Mouse (Mus musculus): ENCODE data around the gene Rgl1. TPM values are rescaled to one million over a fixed set of nuclear protein-coding genes. Genes with fewer than 3 reads are reported as not detected.
A peak's percentile ranks its signal among the peaks of the same experiment; 100 is the strongest.
"Not testable (repeated sequence)": the region's sequence is repeated elsewhere in the genome, so short reads cannot be mapped to it uniquely, and the experiment has no call there.

Rgl1 gene
- polyA plus RNA-seq, 1 experiment, result 73.2 TPM

- TF ChIP-seq POLR2A (IDR thresholded peaks at IDR 0.05; ENCODE audit: low read depth, low read length) (no peak), CTCF (conservative IDR thresholded peaks at IDR 0.05; ENCODE audit: insufficient read depth, insufficient read length, low read depth, low read length) (no peak)
- no peak overlapping the region for H3K27ac ChIP-seq (ENCODE audit: insufficient read depth, low read depth, low read length)
Observed at GRCm38 (mm10) chr1:152792736-152793494, 26.8 kb upstream of the Rgl1 start.

GRCm38 (mm10) chr1:152791269-152791668 lies 25.1 kb upstream of the Rgl1 start:
- DNase-seq, result no peak

More at GRCm38 (mm10) chr1:152792736-152793494, 26.8 kb upstream of the Rgl1 start:
- Histone ChIP-seq H3K4me1 (ENCODE audit: control insufficient read depth, insufficient read depth, low read length) (no peaks in the 10 kb centered on the region), H3K36me3 (ENCODE audit: control insufficient read depth, insufficient read depth, low read length) (no peaks in the 10 kb centered on the region), H3K4me3 (ENCODE audit: insufficient read depth, low read depth, low read length) (no peak overlapping the region), H3K27me3 (replicated peaks; ENCODE audit: control insufficient read depth, insufficient read depth, low read length) (no peaks in the 10 kb centered on the region)
- WGBS, result 78% methylated on average over 12 of the region's 12 CpGs
- DNase-seq, result no peak

GRCm38 (mm10) chr1:152790821-152791220 lies 24.7 kb upstream of the Rgl1 start:
- Histone ChIP-seq H3K4me3 (ENCODE audit: insufficient read depth, low read depth, low read length) (no peak overlapping the region), H3K27ac (ENCODE audit: insufficient read depth, low read depth, low read length) (no peak overlapping the region), H3K4me1 (ENCODE audit: control insufficient read depth, insufficient read depth, low read length) (no peaks in the 10 kb centered on the region), H3K27me3 (replicated peaks; ENCODE audit: control insufficient read depth, insufficient read depth, low read length) (no peaks in the 10 kb centered on the region), H3K36me3 (ENCODE audit: control insufficient read depth, insufficient read depth, low read length) (no peaks in the 10 kb centered on the region)
- peak; percentile 11 for DNase-seq
- TF ChIP-seq CTCF (conservative IDR thresholded peaks at IDR 0.05; ENCODE audit: insufficient read depth, insufficient read length, low read depth, low read length) (no peak), POLR2A (IDR thresholded peaks at IDR 0.05; ENCODE audit: low read depth, low read length) (no peak)
- 9% methylated on average over 6 of the region's 6 CpGs for WGBS

More at GRCm38 (mm10) chr1:152791269-152791668, 25.1 kb upstream of the Rgl1 start:
- H3K36me3 ChIP-seq (ENCODE audit: control insufficient read depth, insufficient read depth, low read length), result no peaks in the 10 kb centered on the region
- no peak for TF ChIP-seq CTCF (conservative IDR thresholded peaks at IDR 0.05; ENCODE audit: insufficient read depth, insufficient read length, low read depth, low read length)
- TF ChIP-seq POLR2A (IDR thresholded peaks at IDR 0.05; ENCODE audit: low read depth, low read length), result no peak
- WGBS, result 46% methylated on average over 4 of the region's 4 CpGs
- H3K4me3 ChIP-seq (ENCODE audit: insufficient read depth, low read depth, low read length), result no peak overlapping the region
- H3K27ac ChIP-seq (ENCODE audit: insufficient read depth, low read depth, low read length), result no peak overlapping the region
- H3K27me3 ChIP-seq (replicated peaks; ENCODE audit: control insufficient read depth, insufficient read depth, low read length), result no peaks in the 10 kb centered on the region
- no peaks in the 10 kb centered on the region for H3K4me1 ChIP-seq (ENCODE audit: control insufficient read depth, insufficient read depth, low read length)

DNA sequence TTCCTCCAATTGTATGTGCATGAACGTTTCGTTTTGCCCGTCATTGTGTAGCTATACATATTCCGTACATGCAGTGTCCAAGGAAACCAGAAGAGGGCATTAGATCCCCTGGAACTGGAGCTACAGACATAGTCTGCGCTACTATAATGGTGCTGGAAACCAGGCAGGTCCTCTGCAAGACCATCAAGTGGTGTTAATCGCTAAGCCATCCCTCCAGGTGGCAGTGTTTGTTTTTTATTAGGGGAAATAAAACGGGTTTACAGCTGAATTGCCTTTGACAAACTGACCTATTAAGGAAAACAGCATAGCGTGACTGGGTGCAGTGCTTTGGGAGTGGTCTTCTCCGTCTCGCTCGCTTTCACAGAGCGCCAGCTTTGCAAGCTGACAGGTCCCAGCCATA lies 24.1 kb upstream of the Rgl1 start:
- H3K4me3 ChIP-seq (ENCODE audit: insufficient read depth, low read depth, low read length), result no peak overlapping the region
- WGBS, result 18% methylated on average over 12 of the region's 12 CpGs
- DNase-seq, result peak; percentile 67
- TF ChIP-seq POLR2A (IDR thresholded peaks at IDR 0.05; ENCODE audit: low read depth, low read length), result no peak
- peak; percentile 52 for TF ChIP-seq CTCF (conservative IDR thresholded peaks at IDR 0.05; ENCODE audit: insufficient read depth, insufficient read length, low read depth, low read length)
- no peaks in the 10 kb centered on the region for H3K36me3 ChIP-seq (ENCODE audit: control insufficient read depth, insufficient read depth, low read length)
- H3K27me3 ChIP-seq (replicated peaks; ENCODE audit: control insufficient read depth, insufficient read depth, low read length), result no peaks in the 10 kb centered on the region
- no peaks in the 10 kb centered on the region for H3K4me1 ChIP-seq (ENCODE audit: control insufficient read depth, insufficient read depth, low read length)
- no peak overlapping the region for H3K27ac ChIP-seq (ENCODE audit: insufficient read depth, low read depth, low read length)

- H3K4me1 ChIP-seq (ENCODE audit: control insufficient read depth, insufficient read depth, low read length), result no peaks in the 10 kb centered on the region
- H3K36me3 ChIP-seq (ENCODE audit: control insufficient read depth, insufficient read depth, low read length), result no peaks in the 10 kb centered on the region
- whole genome bisulfite sequencing, result 59% methylated on average over 4 of the region's 4 CpGs
- H3K27ac ChIP-seq (ENCODE audit: insufficient read depth, low read depth, low read length), result no peak overlapping the region
- H3K4me3 ChIP-seq (ENCODE audit: insufficient read depth, low read depth, low read length), result no peak overlapping the region
- H3K27me3 ChIP-seq (replicated peaks; ENCODE audit: control insufficient read depth, insufficient read depth, low read length), result no peaks in the 10 kb centered on the region
- DNase-seq, result peak; percentile 35
- no peak for TF ChIP-seq POLR2A (IDR thresholded peaks at IDR 0.05; ENCODE audit: low read depth, low read length)
- no peak for TF ChIP-seq CTCF (conservative IDR thresholded peaks at IDR 0.05; ENCODE audit: insufficient read depth, insufficient read length, low read depth, low read length)
Observed at GRCm38 (mm10) chr1:152788121-152788660, 22.0 kb upstream of the Rgl1 start.

DNA sequence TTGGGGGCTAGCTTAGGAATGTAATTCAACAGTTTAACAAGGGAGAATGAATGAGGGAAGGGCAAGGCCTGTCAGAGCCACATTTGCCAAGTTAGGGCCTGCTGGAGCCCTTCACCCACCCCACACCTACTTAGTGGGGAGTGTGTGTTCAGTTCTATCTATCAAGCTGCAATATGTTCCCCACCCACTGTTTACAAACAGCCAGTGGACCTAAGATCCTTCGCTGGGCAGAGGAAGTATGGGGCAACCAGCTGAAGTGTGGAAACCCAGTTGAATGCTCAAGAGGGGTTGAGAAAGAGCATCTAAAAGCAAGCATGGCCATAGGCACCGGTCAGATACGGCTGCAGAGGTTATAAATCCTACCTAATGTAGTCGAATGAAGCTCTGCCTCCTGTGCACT lies 20.8 kb upstream of the Rgl1 start:
- 87% methylated on average over 4 of the region's 4 CpGs for WGBS
- no peak for DNase-seq

GRCm38 (mm10) chr1:152785446-152785845 lies 19.3 kb upstream of the Rgl1 start:
- not testable (repeated sequence) for H3K4me3 ChIP-seq (ENCODE audit: insufficient read depth, low read depth, low read length); DNase-seq; H3K27me3 ChIP-seq (replicated peaks; ENCODE audit: control insufficient read depth, insufficient read depth, low read length); H3K27ac ChIP-seq (ENCODE audit: insufficient read depth, low read depth, low read length); H3K4me1 ChIP-seq (ENCODE audit: control insufficient read depth, insufficient read depth, low read length); H3K36me3 ChIP-seq (ENCODE audit: control insufficient read depth, insufficient read depth, low read length)
- 80% methylated on average over 3 of the region's 3 CpGs for WGBS

More for the DNA sequence above, 20.8 kb upstream of the Rgl1 start:
- H3K27me3 ChIP-seq (replicated peaks; ENCODE audit: control insufficient read depth, insufficient read depth, low read length), result no peaks in the 10 kb centered on the region
- H3K36me3 ChIP-seq (ENCODE audit: control insufficient read depth, insufficient read depth, low read length), result no peaks in the 10 kb centered on the region
- no peak overlapping the region for H3K4me3 ChIP-seq (ENCODE audit: insufficient read depth, low read depth, low read length)
- no peak overlapping the region for H3K27ac ChIP-seq (ENCODE audit: insufficient read depth, low read depth, low read length)
- TF ChIP-seq CTCF (conservative IDR thresholded peaks at IDR 0.05; ENCODE audit: insufficient read depth, insufficient read length, low read depth, low read length) (no peak), POLR2A (IDR thresholded peaks at IDR 0.05; ENCODE audit: low read depth, low read length) (no peak)
- H3K4me1 ChIP-seq (ENCODE audit: control insufficient read depth, insufficient read depth, low read length), result no peaks in the 10 kb centered on the region
